Mouse (Mus musculus): ENCODE results near the gene Sel1l3. TPM values are rescaled to one million over a fixed set of nuclear protein-coding genes. Genes with fewer than 3 reads are reported as not detected.

Sel1l3 gene
- total and polyA plus RNA-seq, 3 experiments, result 0.01 TPM; not detected in 2

- H3K27me3 ChIP-seq (ENCODE audit: control insufficient read depth in 1 of 2, insufficient read depth in 2 of 2, low read length in 2 of 2), result no peaks in the 10 kb centered on the region
- H3K27ac ChIP-seq (ENCODE audit: control insufficient read depth, low read depth, low read length), result no peak overlapping the region
- no peak overlapping the region for H3K9ac ChIP-seq (ENCODE audit: control insufficient read depth, low read depth, low read length, poor library complexity, severe bottlenecking)
- TF ChIP-seq ZNF384 (IDR thresholded peaks at IDR 0.05; ENCODE audit: low read depth, low read length), result no peak
- no peak for TF ChIP-seq POLR2A (IDR thresholded peaks at IDR 0.05; ENCODE audit: control insufficient read depth in 1 of 2, insufficient read depth in 1 of 2, low read depth in 1 of 2, low read length in 2 of 2, poor library complexity in 1 of 2)
- TF ChIP-seq CTCF (IDR thresholded peaks at IDR 0.05 in 2 of 3, conservative IDR thresholded peaks at IDR 0.05 in 1 of 3; ENCODE audit: control insufficient read depth in 1 of 3, insufficient read depth in 1 of 3, low read depth in 2 of 3, low read length in 3 of 3, poor library complexity in 1 of 3, severe bottlenecking in 1 of 3), result no peak
- no peak for TF ChIP-seq RCOR1 (IDR thresholded peaks at IDR 0.05; ENCODE audit: low read depth, low read length)
- no peak for TF ChIP-seq JUND (IDR thresholded peaks at IDR 0.05; ENCODE audit: low read depth, low read length)
- TF ChIP-seq ETS1 (IDR thresholded peaks at IDR 0.05; ENCODE audit: low read depth, low read length), result no peak
- no peak for TF ChIP-seq NELFE (IDR thresholded peaks at IDR 0.05; ENCODE audit: low read depth, low read length)
- no peak for TF ChIP-seq POLR2AphosphoS2 (IDR thresholded peaks at IDR 0.05; ENCODE audit: low read length)
- no peak for TF ChIP-seq MXI1 (IDR thresholded peaks at IDR 0.05; ENCODE audit: low read depth, low read length)
- no peak for TF ChIP-seq GATA1 (IDR thresholded peaks at IDR 0.05; ENCODE audit: low read depth, low read length)
- TF ChIP-seq NRF1 (IDR thresholded peaks at IDR 0.05; ENCODE audit: insufficient read depth, low read depth, low read length, poor library complexity, severe bottlenecking), result no peak
- no peak for TF ChIP-seq ZC3H11A (IDR thresholded peaks at IDR 0.05; ENCODE audit: low read depth, low read length)
- TF ChIP-seq MAX (IDR thresholded peaks at IDR 0.05; ENCODE audit: low read length), result no peak
- H3K36me3 ChIP-seq (ENCODE audit: control insufficient read depth in 1 of 2, insufficient read depth in 2 of 2, low read length in 2 of 2), result no peaks in the 10 kb centered on the region
- peak; percentile 2 for DNase-seq (ENCODE audit: low read depth, low spot score)
- no peaks in the 10 kb centered on the region for H3K9me3 ChIP-seq (replicated peaks; ENCODE audit: insufficient read depth, low read length)
- H3K4me1 ChIP-seq (ENCODE audit: control insufficient read depth in 1 of 2, insufficient read depth in 2 of 2, low read length in 2 of 2), result no peaks in the 10 kb centered on the region
- no peak overlapping the region for H3K4me3 ChIP-seq (ENCODE audit: control insufficient read depth in 1 of 2, insufficient read depth in 1 of 2, low read depth in 2 of 2, low read length in 2 of 2)
- H3K79me2 ChIP-seq (ENCODE audit: control insufficient read depth, insufficient read depth, low read length, poor library complexity), result no peaks in the 10 kb centered on the region
Measured at GRCm38 (mm10) chr5:53194841-53195240, 18.9 kb downstream of the Sel1l3 start.

GRCm38 (mm10) chr5:53194421-53194820, 19.3 kb downstream of the Sel1l3 start:
- Histone ChIP-seq H3K27ac (ENCODE audit: control insufficient read depth, low read depth, low read length) (no peak overlapping the region), H3K4me3 (ENCODE audit: control insufficient read depth in 1 of 2, insufficient read depth in 1 of 2, low read depth in 2 of 2, low read length in 2 of 2) (no peak overlapping the region), H3K4me1 (ENCODE audit: control insufficient read depth in 1 of 2, insufficient read depth in 2 of 2, low read length in 2 of 2) (no peaks in the 10 kb centered on the region), H3K27me3 (ENCODE audit: control insufficient read depth in 1 of 2, insufficient read depth in 2 of 2, low read length in 2 of 2) (no peaks in the 10 kb centered on the region), H3K79me2 (ENCODE audit: control insufficient read depth, insufficient read depth, low read length, poor library complexity) (no peaks in the 10 kb centered on the region), H3K9me3 (replicated peaks; ENCODE audit: insufficient read depth, low read length) (no peaks in the 10 kb centered on the region), H3K9ac (ENCODE audit: control insufficient read depth, low read depth, low read length, poor library complexity, severe bottlenecking) (no peak overlapping the region), H3K36me3 (ENCODE audit: control insufficient read depth in 1 of 2, insufficient read depth in 2 of 2, low read length in 2 of 2) (no peaks in the 10 kb centered on the region)
- TF ChIP-seq TCF12 (IDR thresholded peaks at IDR 0.05; ENCODE audit: low read depth, low read length), result no peak
- TF ChIP-seq EP300 (IDR thresholded peaks at IDR 0.05; ENCODE audit: low read depth in 1 of 2, low read length in 2 of 2), result no peak
- no peak for TF ChIP-seq MXI1 (IDR thresholded peaks at IDR 0.05; ENCODE audit: low read depth, low read length)
- TF ChIP-seq ETS1 (IDR thresholded peaks at IDR 0.05; ENCODE audit: low read depth, low read length), result no peak
- TF ChIP-seq POLR2AphosphoS5 (IDR thresholded peaks at IDR 0.05; ENCODE audit: borderline replicate concordance, low read depth, low read length), result no peak
- no peak for TF ChIP-seq SMC3 (IDR thresholded peaks at IDR 0.05; ENCODE audit: low read depth, low read length)
- TF ChIP-seq USF2 (IDR thresholded peaks at IDR 0.05; ENCODE audit: borderline replicate concordance in 1 of 2, insufficient read depth in 1 of 2, low read depth in 1 of 2, low read length in 2 of 2), result no peak
- no peak for DNase-seq (ENCODE audit: low read depth, low spot score)

All from MEL (cell line).